Mouse (Mus musculus) frontal cortex, postnatal 14 days (tissue): ENCODE data around the gene Lrrk2.

Source experiments
- DNase-seq, 2 experiments: peaks; one replicate each; pipeline ENCODE4 v3.0.0; 2022; ENCODE audit warnings: low spot score in 2 of 2

Lrrk2 gene

DNA sequence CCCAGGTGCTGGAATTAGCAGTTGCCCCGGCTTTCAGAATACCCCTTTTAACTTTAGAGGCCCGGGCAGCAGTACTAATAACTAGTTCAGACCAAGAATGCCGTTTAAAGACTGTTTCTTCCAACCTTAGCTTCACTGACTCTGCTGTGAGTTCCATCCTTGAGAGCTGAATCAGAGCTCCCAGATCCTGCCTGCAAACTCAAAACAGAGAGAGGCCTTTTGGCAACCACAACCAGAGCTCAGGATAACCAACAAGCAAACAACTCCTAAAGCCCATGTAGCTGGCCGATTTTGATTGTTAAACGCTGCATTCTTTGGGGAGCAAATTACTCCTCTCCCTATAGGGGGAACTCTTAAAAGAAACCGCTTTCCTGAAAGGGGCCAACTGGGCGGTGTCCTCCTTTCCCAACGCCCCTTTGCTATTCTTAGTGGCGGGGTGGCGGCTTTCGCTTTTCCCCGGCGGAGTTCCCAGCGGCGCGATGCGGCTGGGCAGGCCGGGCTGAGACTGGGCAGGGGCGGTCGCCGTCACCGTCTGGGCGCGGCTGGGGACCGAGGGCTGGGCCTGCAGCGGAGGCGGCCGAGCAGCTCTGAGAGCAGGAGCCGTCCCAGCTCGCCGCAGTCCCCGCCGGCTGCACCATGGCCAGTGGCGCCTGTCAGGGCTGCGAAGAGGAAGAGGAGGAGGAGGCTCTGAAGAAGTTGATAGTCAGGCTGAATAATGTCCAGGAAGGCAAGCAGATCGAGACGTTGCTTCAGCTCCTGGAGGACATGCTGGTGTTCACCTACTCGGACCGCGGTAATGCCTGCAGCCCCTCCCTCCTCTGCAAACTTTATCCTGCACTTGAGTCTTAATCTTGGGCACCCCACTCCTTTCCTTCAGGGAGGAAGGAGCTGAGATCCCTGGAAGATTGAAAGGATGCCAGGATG is at the start of gene Lrrk2:
TSS of gene Lrrk2 (plus strand) at position 531 of the 924 bp plus-strand sequence.
- DNase-seq, result peak; percentile 20 to 66

DNA sequence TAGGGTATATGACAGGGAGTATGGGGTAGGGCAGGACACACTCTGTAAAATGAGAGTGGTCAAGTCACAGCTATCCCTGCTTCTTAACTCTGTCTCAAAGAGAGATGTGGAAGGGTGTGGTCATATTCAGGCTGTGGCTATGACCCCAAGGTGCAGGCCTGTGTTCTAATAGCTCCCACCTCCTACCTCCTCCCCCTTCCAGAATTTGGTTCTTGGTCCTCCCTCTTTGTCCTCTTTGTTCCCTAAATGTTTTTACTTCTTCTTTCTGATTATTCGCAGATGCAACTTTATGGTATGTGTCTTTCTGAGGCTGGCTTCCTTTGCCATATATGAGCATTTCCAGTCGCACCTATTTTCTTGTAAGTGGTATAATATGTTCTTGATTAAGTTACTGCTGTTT is 48.5 kb upstream of the Lrrk2 start:
- DNase-seq, result no peak

DNA sequence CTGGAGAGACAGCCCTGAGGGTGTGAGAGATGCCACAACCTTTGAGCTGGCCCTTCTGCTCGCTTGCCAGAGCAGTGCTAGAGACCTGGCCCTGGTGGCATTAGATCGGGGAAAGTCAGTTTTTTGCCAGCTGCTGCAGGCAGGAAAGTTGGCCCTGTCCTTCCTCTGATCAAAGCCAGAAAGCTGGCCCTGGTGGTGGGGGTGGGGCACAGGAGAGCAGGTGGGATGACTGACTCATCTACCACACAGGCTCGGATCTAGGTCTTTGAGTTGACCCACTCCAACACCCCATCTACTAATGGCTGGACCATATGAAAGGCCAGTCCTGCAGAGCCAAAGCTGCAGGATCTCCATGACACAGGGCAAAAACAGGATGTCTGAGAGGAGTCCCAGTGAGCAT is 43.8 kb upstream of the Lrrk2 start:
- no peak for DNase-seq

DNA sequence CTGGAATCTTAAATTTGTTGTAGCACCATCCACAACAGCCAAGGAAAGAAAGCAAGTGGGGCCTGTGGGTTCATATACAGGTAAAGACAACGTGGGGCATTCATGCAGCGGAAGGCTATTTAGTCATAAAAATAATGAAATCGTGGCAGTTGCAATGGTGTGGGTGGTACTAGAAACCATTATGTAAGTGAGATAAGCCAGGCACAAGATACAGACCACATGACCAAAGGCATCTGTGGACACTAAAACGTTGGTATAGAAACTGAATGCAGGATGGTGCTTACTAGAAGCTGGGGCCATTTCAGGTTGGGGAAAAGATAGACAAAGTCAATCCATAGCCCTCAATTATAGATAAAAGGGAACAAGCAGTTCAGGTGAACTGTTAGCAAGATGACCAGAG is 40.5 kb upstream of the Lrrk2 start:
- no peak for DNase-seq

DNA sequence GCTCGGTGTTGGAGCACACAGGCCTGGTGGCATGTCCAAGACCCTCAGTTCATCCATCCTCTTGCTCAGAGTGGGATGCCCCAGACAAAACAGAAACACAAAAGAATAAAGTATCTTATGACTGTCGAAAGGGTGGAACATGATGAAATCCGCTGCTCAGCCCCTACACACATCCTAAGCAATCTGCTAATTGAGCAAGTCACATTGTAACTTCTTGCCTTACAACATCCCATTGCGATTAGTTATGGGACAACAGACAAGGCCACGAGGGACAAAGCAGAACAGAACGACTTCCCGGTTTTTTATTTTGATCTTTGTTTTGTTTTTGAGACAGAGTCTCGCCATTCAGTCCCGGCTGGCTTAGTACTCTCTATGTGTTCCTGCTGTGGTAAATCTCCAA is 39.9 kb upstream of the Lrrk2 start:
- no peak for DNase-seq

DNA sequence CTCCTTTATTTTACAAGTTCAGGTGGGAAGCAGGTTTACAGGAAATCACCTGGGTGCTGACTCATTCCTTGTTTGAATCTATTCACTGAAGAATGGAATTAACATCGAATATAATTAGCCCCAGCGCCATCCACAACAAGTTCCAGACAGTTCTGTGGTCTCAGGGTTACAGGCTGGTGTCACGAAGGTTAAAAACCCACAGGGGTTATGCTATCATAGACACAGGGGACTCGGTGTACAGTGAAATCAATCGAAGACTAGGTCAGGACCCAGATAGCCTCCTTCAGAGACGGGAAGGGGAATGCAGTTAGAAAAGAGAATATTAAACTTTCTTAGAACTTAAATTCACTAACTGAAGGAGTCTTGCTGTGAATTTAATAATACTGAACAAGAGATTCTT is 39.2 kb upstream of the Lrrk2 start:
- DNase-seq, result no peak

DNA sequence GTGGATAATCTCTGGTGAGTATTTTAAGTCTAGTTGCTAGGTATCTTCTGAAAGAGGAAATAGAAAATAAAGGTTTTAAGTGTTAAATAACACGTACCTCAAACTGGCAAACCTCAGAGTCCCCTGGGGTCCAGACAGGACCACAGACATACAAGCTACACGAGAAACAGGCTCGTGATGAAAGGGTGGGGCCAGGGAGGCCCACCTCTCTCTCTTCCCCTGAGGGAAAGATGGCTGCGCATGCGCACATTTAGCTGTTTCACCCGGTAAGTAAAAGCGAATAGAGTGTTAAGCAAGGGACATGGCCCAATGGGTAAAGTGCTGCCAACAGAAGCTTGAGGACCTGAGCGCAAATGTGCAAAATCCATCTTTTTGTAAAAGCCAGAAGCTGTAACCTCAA is 38.7 kb upstream of the Lrrk2 start:
- no peak for DNase-seq

DNA sequence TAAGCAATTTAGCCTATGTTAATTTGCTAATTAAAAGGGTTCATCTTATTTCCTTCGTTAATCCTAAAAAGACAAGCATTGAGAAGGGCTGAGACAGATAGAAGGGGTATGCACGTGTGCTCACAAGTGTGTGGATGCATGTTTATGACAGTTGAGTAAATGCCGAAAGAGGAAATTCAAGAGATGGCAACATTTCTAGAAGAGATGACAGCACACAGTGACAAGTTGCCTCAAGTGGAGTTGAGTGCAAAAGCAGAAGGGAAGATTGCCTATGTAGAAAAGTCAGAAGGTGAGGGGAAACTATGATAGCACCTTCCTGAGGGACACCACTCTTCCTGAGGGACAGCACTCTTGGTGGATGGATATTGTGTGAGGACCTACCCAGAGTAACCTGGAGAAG is 31.3 kb upstream of the Lrrk2 start:
- DNase-seq, result no peak

DNA sequence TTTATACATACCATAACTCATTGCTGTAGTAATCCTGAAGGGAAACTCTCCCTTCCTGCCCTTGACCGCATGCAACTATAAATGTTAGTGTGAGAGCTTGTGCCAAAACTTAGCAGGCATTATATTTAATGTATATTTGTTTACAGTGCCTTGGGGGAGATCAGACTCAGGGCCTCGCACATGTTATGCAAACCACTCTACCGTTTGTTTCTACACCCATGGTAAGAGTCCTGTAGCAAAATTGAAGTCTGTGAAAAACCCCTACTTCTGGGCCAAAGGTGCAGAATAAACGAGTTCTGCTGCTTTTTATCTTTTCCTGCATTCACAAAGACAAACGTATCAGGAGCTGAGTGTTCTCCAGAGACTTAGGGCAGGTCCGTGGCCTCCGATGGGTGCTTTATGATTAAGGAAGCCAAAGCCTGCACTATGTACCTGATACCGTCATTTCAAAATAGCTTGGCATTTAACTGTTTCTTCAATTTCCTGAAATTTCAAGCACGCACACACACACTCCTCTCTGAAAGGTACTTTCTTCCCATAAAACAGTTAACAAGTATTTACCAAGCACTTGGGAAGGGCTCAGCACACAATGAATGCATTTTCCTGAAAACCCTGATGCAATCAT is 30.2 kb upstream of the Lrrk2 start:
- no peak for DNase-seq

DNA sequence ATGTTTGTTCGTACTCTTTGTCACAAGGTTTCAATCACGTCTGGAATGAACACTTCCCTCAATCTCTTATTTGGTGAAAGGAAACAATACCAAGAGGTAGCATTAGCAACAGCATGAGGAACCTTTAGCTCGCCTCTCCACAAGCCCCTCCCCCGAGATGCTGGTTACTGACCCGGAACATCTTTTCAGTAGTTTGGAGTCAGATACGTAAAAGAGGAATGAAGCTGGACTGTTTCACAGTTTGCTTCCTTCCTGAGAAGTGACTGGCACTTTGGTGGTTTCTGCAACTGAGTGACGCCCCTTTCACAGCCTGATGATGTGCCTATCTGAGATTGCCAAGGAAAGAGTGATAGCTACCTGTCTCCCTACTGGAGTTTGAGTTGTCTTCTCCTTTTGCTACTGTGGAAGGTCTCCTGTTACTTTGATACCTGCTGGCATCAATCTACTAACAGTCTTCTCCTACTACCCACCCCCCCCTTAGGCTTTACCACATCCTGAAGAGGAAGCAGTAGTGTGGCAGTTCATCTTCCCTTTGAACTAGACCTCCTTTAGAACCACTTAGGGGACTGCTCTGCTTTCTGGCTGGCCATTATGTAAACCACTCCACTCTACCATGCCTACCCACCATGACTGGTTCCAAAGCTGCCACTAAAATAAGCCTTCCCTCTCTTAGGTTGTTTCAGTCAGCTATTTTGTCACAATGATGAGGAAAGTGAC is 29.2 kb upstream of the Lrrk2 start:
- no peak for DNase-seq

DNA sequence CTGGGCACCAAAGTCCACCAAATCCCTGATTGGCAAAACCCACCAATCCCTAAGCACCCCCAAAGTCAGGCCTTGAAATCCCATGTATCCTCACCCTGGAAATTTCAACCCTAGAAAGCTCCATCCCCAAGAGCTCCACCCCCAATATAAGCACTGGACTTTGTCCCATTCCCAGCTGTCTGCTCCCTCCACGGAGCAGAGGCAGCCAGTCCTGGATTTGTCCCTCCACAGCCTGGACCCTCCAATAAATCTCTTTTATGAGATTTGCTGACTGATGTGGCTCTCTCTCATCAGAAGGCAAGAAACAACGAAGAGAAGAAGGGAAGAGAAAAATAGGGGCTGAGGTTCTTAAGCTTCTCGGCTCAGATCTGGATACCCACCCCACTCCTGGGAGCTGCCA is 22.7 kb upstream of the Lrrk2 start:
- DNase-seq, result no peak

DNA sequence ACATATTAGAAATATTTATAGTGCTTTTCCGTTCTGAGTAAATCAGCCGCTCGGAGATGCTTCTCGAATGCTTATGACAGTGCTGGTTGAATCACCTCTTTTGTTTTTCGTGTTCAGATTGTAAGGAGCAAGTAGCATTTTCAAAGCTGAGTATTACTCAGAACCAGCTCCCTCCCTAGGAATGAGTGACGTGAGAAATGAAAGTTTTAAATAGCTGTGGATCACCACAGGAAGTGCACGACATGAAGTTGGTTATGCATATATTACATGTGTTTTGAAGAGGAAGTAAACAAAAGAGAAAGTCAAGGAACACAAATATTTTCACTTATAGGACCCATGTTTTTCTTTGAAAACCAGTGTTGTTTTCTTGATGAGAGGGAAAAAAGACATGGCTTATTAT is 21.5 kb upstream of the Lrrk2 start:
- no peak for DNase-seq

DNA sequence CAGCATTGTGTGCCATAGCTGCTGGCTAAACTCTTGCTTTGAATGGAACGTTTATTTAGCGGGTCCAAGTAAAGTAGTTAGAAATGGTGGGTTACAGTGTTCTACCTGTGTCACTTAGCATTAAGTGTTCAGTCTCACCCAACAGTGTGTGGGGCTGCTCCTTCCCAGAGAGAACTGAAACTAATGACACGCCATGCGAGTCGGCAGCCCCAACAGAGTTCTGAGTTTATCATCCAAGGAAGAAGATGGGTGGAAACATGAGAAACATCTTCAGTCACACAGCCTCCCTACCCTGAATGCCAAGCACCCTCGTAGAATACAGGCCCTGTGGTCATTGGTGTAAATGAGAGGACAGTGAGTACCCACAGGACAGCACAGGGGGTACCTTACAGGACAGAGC is 14.7 kb upstream of the Lrrk2 start:
- no peak for DNase-seq

DNA sequence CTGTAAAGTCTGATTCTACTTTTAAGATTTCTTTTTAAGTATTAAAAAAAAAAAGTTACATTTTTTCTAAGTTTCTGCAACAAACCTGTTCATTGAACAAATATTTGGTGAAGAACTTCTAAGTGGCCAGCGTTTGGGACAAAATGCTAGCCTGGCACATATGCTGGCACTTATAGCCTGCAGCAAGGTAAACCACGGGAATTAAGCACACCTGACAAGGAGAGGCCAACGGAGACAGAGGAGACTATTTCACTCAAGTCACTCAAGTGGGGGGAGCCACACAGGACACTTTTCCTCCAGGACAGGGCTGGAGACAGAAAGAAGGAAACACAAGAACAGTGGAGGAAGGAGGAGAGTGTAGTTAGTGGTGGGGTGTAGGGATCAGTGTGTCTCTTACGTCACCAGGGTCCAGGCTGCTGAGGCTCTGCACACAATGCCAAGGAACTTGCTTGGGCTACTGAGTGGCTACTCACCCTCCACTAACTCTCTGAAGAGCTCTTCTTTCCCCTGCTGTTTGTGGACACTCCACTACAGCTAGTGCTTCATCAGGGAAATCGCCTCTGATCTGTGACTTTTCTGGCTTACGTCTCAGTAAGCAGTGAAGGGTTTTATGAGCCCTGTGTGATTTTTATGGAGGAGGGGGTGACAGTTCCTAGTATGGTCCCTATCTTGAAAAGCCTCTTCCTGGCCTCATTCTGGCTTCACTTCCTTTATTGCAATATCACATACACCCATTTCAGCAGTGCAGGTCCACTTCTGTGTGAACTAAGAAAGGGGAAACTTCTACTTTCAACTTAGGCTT is 12.5 kb upstream of the Lrrk2 start:
- DNase-seq, result no peak

DNA sequence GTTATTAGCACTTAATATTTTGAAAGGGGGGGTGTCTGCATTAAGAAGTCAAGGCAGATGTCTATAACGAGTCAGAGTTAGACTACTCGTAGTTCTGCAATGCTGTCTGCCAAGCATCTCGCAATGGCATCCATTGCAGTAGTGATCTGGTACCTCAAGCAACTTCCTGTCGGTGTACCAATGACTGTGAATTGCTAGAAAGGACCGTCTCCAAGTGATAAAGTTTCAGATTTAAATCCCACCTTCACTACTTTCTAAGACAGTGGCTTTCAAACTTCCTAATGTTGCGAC is 12.0 kb upstream of the Lrrk2 start:
- DNase-seq, result no peak

DNA sequence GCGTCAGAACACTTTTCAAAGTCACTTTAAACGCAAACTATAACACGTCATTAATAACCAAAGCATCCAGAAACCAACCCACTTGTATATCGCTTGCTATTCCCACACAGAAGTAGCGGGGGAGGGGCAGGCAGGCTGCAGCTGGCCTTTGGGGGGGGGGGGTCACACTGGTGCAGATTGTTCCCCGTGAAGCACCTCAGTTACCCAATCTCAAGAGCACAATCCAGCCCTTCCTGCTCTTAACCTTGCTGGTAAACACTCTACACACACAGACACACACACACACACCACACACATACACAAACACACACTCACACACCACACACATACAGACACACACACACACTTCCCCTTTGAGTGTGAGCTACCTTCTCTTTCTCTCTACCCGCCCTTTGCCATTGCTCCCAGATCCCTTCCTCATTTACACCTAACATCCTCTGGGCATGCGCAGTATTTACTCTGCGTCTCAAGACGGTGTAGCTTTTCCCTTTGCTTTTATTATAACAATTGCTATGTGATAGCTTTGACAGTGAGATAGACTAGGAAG is 8.3 kb upstream of the Lrrk2 start:
- DNase-seq, result no peak

DNA sequence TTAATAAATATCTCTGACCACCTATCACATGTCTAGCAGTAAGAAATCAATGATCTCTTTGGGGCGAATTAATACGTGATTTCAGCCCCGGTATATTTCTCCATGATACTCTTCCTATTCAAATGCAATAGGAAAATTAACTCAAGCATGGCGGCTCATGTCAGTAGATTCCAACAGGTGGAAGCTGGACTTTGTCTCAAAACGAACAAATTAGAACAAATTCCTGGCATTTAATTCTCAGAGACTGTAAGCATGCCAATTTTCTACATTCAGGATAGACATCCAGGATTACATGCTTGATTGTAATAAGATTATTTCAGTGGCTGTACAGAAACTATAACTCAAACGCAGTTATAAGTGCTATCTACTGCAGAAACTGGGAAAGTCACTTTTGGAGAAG is 7.4 kb upstream of the Lrrk2 start:
- DNase-seq, result no peak

DNA sequence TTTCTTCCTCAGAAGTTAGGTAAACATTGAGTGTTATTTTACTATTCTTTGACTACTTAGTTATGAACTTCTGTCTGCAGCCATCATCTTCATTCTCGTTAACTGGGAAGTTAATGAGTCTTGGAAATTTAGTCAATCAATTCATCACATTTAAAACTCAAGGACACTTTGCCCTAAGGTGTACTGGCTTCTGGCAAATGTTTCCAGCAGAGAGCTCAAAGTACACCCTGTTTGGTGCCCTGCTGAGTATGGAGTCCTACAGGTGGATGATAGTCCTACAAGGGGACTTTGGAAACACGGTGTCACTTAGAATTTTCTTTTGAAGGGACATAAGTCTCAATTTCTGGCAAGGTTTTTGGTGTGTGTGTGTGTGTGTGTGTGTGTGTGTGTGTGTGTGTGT is 1.8 kb upstream of the Lrrk2 start:
- DNase-seq, result no peak

DNA sequence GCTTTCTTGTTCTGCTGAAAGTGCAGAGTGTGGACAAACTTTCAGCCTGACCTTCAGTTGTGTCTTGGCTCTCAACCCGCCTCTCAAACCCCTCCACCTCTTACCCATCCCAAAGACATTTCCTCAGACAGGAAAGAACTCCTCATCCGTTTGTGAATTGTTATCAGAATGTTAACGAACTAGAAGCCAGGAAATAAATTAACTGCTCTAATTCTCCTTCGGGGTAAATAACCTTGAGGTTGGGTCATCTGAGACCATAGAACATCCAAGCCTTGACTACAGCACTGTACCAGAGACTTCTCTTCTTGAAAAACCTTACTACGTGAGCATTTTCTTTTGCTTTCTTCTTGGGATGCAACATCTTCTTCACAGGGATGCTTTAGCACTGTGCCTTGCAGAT is 988 bp upstream of the Lrrk2 start:
- DNase-seq, result no peak

DNA sequence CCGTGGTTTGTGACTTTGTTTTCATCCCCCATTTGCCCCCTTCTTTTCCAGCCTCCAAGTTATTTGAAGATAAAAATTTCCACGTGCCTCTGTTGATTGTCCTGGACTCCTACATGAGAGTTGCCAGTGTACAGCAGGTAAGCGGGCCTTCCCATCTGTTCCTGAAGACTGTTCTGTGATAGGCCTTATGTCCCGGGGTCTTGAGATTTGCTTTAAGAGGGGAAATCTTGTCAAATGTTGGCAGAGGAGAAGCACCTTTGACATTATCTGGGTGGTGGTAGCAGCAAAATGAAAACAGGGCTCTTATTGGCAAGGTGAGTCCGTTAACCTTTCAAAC is 562 bp downstream of the Lrrk2 start:
- no peak for DNase-seq

DNA sequence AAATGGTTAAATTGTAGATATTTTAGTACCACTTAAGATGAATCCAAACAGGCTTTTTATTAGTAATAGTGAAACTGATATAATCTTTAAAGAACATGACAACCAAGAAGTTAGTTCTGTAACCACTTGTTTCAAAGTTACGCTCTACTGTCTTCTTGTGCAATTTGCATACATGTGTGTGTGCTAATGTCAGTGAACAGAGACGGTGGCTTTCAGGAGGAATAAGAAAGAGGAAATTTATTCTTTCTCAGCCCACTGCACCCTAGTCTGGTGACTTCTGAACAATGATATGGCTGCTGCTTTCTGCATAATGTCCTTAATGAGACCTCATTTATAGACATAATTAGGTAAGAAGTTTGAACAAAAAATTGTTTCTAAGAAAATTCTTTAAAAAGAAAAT is 7.1 kb downstream of the Lrrk2 start:
- DNase-seq, result no peak
